Mouse (Mus musculus): ENCODE measurements around the gene Mgmt. TPM values are rescaled to one million over a fixed set of nuclear protein-coding genes. Genes with fewer than 3 reads are reported as not detected.

Mgmt gene
- polyA plus RNA-seq, 1 experiment from 2014 or later, result 4.8 TPM

DNA sequence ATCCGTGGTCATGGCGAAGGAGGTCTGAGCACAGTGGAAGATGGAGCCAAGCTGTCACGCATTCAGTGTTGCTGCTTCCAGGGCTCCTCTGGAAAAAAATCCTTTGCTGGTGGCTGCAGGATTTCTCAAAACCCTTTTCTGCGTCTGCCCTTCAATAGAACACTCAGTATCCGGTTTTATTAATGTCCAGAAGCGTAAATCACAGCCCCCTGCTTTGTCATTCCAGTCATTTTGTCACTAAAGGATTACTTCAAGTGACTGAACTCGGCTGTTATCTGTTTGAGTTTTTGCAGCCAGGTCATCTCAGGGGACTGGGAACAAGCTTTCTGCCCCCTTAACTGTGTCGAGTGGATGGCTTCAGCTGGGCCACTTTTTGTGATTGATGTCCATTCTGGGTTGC lies 146.2 kb downstream of the Mgmt start:
- Histone ChIP-seq H3K4me1 (replicated peaks) (peaks cover 34% of the 10 kb centered on the region), H3K4me3 (no peak overlapping the region), H3K36me3 (no peaks in the 10 kb centered on the region), H3K9me3 (no peaks in the 10 kb centered on the region), H3K27ac (no peak overlapping the region), H3K27me3 (ENCODE audit: insufficient read depth, poor library complexity, severe bottlenecking) (0 out of 2 replicates have a peak, but pooled peaks cover 4% of the 10 kb centered on the region)
- WGBS, result 50% methylated on average over 8 of the region's 8 CpGs
- no peak for DNase-seq (ENCODE audit: low spot score)

DNA sequence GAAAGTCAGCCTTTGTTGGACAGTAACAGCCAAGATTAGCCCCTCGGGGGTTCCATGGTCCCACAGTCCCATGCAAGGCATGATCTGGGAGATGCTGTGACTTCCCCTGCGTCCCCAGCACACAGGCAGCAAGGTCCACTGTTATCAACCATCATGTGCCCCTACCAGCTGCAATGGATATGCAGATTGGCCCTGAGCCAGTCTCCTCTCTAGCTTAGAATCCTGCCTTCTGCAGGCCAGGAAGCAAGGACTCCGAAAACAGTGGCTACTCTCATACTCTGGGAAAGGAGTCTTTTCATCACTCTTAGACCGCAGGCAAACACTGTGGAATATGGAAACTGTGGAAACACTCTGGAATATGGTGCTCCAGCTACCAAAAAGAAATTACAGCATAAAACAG lies 152.5 kb downstream of the Mgmt start:
- Histone ChIP-seq H3K4me3 (no peak overlapping the region), H3K27ac (0 out of 2 replicates have a peak overlapping the region, but pooled peaks have one; percentile 17), H3K4me1 (replicated peaks) (peaks cover 8% of the 10 kb centered on the region), H3K27me3 (ENCODE audit: insufficient read depth, poor library complexity, severe bottlenecking) (no peaks in the 10 kb centered on the region), H3K9me3 (no peaks in the 10 kb centered on the region), H3K36me3 (no peaks in the 10 kb centered on the region)
- no peak for DNase-seq (ENCODE audit: low spot score)
- WGBS, result 91% methylated on average over 4 of the region's 4 CpGs

DNA sequence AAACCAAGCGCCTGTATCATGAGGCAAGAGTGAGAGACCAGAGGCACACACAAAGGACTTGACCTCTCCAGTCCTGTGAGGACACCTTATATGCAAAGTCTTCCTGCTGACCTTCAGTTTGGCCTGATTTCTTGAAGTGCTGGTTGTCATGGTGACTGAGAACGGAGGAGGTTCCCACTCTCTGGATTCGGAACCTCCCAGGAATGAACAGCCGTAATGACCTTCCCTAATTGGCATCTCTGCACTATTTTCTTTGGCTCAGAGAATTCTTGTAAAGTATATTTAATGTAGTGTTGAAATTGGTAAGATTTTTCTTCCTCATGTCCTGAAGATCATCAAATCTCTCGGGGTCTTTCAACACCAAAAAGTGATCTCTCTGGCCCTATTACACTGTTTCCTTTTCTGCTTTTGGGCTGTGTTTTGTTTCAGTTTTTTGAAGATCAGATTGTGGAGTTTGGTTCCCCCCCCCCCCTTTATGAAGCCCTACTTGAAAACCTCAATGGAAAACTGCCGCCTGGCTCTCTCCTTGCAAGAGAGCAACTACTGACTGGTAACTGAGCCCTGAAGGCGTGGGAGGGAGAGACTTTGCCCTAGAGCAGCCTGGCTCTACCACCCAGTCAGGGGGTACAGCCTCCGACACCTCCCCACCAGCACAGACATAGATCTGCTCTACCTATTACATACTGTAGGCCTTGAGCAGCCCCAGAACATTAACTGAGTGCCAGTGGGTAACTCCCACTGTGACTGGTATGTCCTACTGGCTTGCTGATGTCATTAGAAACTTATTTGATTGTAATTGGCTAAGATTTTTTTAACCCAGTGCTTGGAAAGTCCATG lies 153.9 kb downstream of the Mgmt start:
- 68% methylated on average over 8 of the region's 8 CpGs for WGBS
- DNase-seq (ENCODE audit: low spot score), result no peak
- no peak overlapping the region for H3K27ac ChIP-seq
- no peaks in the 10 kb centered on the region for H3K36me3 ChIP-seq
- peaks cover 8% of the 10 kb centered on the region for H3K4me1 ChIP-seq (replicated peaks)
- H3K27me3 ChIP-seq (ENCODE audit: insufficient read depth, poor library complexity, severe bottlenecking), result no peaks in the 10 kb centered on the region
- H3K4me3 ChIP-seq, result no peak overlapping the region
- no peaks in the 10 kb centered on the region for H3K9me3 ChIP-seq

DNA sequence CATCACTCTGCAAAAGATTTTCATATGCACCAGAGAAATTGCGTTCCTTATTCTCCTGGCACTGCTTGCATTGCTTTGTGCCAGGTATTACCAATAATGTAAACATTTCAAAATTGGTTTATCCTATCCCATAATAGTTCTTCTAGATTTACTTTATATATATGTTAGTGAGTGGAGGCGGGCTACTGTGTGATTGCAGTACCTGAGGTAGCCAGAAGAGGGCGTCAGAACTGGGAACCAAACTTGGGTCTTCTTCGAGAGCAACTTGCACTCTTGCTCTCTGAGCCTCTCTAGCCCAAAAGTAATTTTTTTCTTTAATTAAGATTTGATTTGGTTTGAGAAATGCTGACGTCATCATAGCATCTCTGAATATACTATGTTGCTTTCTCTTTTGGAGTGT lies 159.9 kb downstream of the Mgmt start:
- Histone ChIP-seq H3K27ac (no peak overlapping the region), H3K36me3 (no peaks in the 10 kb centered on the region), H3K27me3 (ENCODE audit: insufficient read depth, poor library complexity, severe bottlenecking) (no peaks in the 10 kb centered on the region), H3K9me3 (no peaks in the 10 kb centered on the region), H3K4me3 (no peak overlapping the region), H3K4me1 (replicated peaks) (peaks cover 5% of the 10 kb centered on the region; the same call in 1 of the 2 replicates)
- no peak for DNase-seq (ENCODE audit: low spot score)
- 76% methylated on average over 5 of the region's 5 CpGs for WGBS

DNA sequence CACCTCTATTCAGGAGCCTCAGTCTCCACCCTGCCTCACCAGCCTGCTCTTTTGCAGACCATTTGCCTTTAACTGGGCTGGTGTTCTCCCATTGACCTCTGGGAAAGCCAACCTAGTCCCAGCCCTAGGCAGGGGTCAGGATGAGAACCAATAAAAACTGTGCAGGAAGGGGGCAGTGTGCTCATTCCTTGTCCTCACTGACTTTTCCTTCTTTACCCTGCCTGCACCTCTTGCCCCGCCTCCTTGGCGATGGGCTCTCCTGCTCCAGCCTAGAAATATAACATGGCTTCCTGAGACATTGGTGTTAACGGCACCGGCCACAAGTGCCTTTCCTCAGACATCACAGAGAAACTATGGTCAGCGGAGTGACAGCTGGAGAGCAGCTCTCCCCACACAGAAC lies 161.7 kb downstream of the Mgmt start:
- H3K27me3 ChIP-seq (ENCODE audit: insufficient read depth, poor library complexity, severe bottlenecking), result no peaks in the 10 kb centered on the region
- no peak overlapping the region for H3K4me3 ChIP-seq
- H3K9me3 ChIP-seq, result no peaks in the 10 kb centered on the region
- H3K36me3 ChIP-seq, result no peaks in the 10 kb centered on the region
- 62% methylated on average over 5 of the region's 5 CpGs for WGBS
- DNase-seq (ENCODE audit: low spot score), result no peak
- peaks cover 5% of the 10 kb centered on the region; the same call in 1 of the 2 replicates for H3K4me1 ChIP-seq (replicated peaks)
- H3K27ac ChIP-seq, result no peak overlapping the region

DNA sequence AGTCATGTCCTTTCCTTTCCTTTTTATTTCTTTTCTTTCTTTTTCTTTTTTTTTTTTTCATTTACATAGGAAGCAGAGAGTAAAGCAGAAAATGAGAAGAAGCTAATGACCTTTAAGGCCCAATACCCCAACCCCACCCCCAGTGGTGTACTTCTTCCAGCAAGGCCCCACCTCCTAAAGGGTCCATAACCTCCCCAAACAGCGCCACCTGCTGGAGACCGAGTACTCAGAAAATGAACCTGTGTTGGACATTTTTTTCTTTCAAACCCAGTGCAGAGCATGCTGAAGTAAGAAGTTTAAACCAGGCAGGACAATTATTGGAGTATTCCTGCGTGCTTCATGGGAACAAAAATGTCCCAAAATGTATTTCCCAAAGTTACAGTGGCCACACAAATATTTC lies 166.1 kb downstream of the Mgmt start:
- no peak overlapping the region for H3K27ac ChIP-seq
- H3K27me3 ChIP-seq (ENCODE audit: insufficient read depth, poor library complexity, severe bottlenecking), result no peaks in the 10 kb centered on the region
- H3K36me3 ChIP-seq, result no peaks in the 10 kb centered on the region
- H3K9me3 ChIP-seq, result no peaks in the 10 kb centered on the region
- H3K4me3 ChIP-seq, result no peak overlapping the region
- peak; percentile 15 for DNase-seq (ENCODE audit: low spot score)
- 41% methylated on average over 3 of the region's 3 CpGs for WGBS
- peaks cover 14% of the 10 kb centered on the region for H3K4me1 ChIP-seq (replicated peaks)

DNA sequence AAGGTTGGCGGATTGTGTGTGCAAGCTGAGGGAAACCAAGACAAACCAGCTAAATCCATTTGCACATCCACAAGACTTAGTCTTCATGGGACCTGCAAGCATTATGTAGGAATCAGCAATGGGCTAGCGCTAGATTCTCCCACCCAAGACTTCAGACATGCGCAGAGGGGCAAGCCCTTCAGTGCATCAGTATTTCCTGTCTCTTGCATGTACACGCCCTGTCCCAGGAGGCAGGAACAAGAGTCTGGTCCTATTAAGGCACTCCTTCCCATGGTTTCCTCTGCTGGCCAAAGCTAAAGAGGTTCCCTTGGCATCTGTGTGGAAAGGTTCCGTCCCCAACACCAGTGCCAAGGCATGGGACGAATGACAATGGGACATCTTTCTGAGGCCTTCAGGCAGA lies 166.7 kb downstream of the Mgmt start:
- 93% methylated on average over 6 of the region's 6 CpGs for whole genome bisulfite sequencing
- H3K9me3 ChIP-seq, result no peaks in the 10 kb centered on the region

DNA sequence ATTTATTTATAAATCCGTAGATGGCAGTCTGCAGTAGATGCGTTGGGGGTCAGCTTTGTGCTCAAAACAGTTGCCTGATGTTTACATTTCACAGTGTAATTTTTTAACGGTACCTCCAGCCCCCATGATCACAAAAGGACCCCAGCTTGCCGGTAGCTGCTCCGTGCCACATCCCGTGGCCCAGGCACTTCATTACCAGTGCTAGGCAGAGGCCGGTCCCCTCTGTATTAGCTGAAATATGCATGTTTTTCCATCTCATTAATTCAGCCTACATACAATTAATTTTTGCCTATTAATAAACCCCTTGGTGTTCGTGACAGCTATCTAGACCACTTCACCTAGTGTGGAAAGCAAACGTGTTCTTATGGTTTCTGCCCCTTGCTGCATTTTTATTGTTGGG lies 169.8 kb downstream of the Mgmt start:
- Histone ChIP-seq H3K9me3 (no peaks in the 10 kb centered on the region), H3K4me3 (no peak overlapping the region), H3K27me3 (ENCODE audit: insufficient read depth, poor library complexity, severe bottlenecking) (no peaks in the 10 kb centered on the region), H3K36me3 (no peaks in the 10 kb centered on the region), H3K27ac (no peak overlapping the region), H3K4me1 (replicated peaks) (peaks cover 9% of the 10 kb centered on the region)
- 82% methylated on average over 9 of the region's 9 CpGs for WGBS
- DNase-seq (ENCODE audit: low spot score), result no peak

More for the DNA sequence above, 166.7 kb downstream of the Mgmt start:
- Histone ChIP-seq H3K4me3 (no peak overlapping the region), H3K36me3 (no peaks in the 10 kb centered on the region), H3K27me3 (ENCODE audit: insufficient read depth, poor library complexity, severe bottlenecking) (no peaks in the 10 kb centered on the region), H3K4me1 (replicated peaks) (peaks cover 12% of the 10 kb centered on the region), H3K27ac (no peak overlapping the region)
- no peak for DNase-seq (ENCODE audit: low spot score)

DNA sequence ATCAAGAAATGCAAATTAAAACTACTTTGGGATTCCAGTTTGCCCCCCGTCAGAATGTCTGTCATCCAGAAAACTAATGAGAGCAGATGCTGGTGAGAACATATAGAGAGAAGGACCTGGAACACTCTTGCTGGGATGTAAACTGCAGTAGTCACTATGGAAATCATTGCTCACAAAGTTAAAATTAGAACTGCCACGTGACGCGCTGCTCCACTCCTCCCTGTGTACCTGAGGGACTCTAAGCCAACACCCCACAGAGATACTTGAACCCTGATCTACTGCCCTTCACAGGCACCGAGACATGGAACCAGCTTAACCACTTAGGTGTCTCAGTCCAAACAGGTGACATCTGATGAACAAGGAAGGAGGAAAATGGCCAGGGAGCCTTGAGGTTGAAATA lies 171.0 kb downstream of the Mgmt start:
- Histone ChIP-seq H3K27ac (no peak overlapping the region), H3K4me1 (replicated peaks) (peaks cover 9% of the 10 kb centered on the region), H3K4me3 (no peak overlapping the region), H3K36me3 (no peaks in the 10 kb centered on the region), H3K27me3 (ENCODE audit: insufficient read depth, poor library complexity, severe bottlenecking) (no peaks in the 10 kb centered on the region), H3K9me3 (no peaks in the 10 kb centered on the region)
- WGBS, result 86% methylated on average over 5 of the region's 5 CpGs
- no peak for DNase-seq (ENCODE audit: low spot score)

DNA sequence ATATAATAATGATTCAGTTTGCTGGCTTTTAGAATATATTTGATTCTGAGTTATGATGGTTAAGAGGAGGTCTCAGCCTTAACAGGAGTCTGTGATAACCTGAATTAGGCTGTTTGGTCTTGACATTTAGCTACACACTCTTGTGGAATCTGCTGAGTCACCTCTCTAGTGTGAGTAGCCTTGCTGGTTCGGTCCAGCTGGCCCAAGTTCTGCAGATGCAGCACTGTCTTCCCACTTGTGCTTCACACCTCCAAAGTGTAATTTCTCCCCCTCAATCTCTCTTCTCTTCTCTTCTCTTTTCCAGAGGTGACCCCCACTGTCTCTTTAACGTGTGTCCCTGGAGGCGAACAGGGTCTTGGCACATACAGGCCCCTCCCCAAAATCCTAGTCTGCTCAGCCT lies 171.8 kb downstream of the Mgmt start:
- Histone ChIP-seq H3K27me3 (ENCODE audit: insufficient read depth, poor library complexity, severe bottlenecking) (no peaks in the 10 kb centered on the region), H3K4me1 (replicated peaks) (peaks cover 8% of the 10 kb centered on the region), H3K36me3 (no peaks in the 10 kb centered on the region), H3K27ac (no peak overlapping the region), H3K9me3 (no peaks in the 10 kb centered on the region), H3K4me3 (no peak overlapping the region)
- no peak for DNase-seq (ENCODE audit: low spot score)
- 87% methylated on average over 3 of the region's 3 CpGs for WGBS

DNA sequence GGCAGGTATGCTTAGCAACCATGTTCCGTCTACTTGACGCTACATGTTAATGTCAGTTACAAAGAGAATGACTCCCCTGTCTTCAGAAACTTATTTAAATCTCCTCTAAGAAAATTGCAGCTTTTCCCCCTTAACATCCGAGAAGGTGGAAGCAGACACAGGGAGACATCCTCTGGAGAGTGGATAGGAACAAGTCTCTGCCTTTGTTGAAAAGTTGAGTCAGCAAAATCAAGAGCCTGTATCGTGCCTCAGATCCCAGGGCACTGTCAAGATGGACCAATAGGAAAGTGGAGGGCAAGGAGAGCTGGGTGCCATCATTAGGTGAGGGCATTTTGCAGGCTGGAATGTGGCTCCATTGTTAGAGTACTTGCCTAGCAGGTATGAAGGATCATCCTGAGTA lies 172.6 kb downstream of the Mgmt start:
- 90% methylated on average over 4 of the region's 4 CpGs for WGBS
- no peaks in the 10 kb centered on the region for H3K36me3 ChIP-seq
- no peaks in the 10 kb centered on the region for H3K9me3 ChIP-seq
- no peaks in the 10 kb centered on the region; the same call in 1 of the 2 replicates for H3K4me1 ChIP-seq (replicated peaks)
- H3K27ac ChIP-seq, result no peak overlapping the region
- H3K4me3 ChIP-seq, result no peak overlapping the region
- H3K27me3 ChIP-seq (ENCODE audit: insufficient read depth, poor library complexity, severe bottlenecking), result no peaks in the 10 kb centered on the region
- no peak for DNase-seq (ENCODE audit: low spot score)

DNA sequence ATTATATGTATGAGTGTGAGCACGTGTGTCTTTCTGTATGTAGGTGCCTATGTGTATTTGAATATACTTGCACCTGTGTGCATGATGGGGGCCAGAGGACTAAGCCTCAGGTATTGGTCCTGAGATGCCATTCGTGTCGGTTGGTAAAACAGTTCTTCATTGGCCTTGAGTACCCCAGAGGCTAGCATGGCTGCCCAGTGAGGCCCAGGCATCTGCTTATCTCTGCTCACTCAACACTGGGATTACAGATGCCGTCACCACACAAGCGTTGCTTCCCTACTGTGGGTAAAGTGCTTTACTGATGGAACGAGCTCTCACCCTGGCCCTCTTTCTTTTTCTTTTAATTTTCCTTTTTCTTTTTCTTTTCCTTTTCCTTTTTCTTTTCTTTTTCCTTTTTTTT lies 173.3 kb downstream of the Mgmt start:
- Histone ChIP-seq H3K9me3 (no peaks in the 10 kb centered on the region), H3K27me3 (ENCODE audit: insufficient read depth, poor library complexity, severe bottlenecking) (no peaks in the 10 kb centered on the region), H3K36me3 (no peaks in the 10 kb centered on the region), H3K4me1 (replicated peaks) (no peaks in the 10 kb centered on the region), H3K4me3 (no peak overlapping the region), H3K27ac (no peak overlapping the region)
- no peak for DNase-seq (ENCODE audit: low spot score)
- 83% methylated on average over 6 of the region's 6 CpGs for WGBS

DNA sequence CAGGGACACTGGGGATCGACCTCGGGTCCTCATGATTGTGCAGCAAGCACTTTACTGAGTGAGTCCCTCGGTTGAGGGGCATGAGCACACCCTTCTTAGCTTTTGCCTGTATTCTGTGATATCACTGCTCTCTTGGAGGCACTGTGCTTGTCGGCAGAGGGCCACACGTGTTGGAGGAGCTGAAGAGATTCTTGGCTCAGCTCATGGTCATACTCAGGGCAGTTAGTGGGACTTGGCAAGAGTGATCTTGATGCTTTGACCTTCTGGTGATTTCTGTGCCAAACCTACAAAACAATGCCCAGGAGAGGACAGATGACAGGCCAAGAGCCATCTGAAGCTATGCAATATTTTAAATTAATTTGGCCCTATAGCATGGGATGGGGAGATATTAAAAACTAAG lies 174.4 kb downstream of the Mgmt start:
- DNase-seq (ENCODE audit: low spot score), result no peak
- Histone ChIP-seq H3K4me1 (replicated peaks) (0 out of 2 replicates have a peak, but pooled peaks cover 5% of the 10 kb centered on the region), H3K27me3 (ENCODE audit: insufficient read depth, poor library complexity, severe bottlenecking) (no peaks in the 10 kb centered on the region), H3K36me3 (no peaks in the 10 kb centered on the region), H3K4me3 (no peak overlapping the region), H3K27ac (no peak overlapping the region), H3K9me3 (no peaks in the 10 kb centered on the region)
- WGBS, result 89% methylated on average over 5 of the region's 5 CpGs
